Mouse (Mus musculus) C3H10T1/2 (cell line): ENCODE data around the gene Haus3. TPM values are rescaled to one million over a fixed set of nuclear protein-coding genes. Genes with fewer than 3 reads are reported as not detected.

Source experiments
- polyA plus RNA-seq, 2 experiments: library from polyadenylated mRNA; unstranded; fragments of >200 nt; fragmentation: generic; extraction: Trizol; gene quantifications; one replicate each; pipeline ENCODE4 v1.2.1; 2012; ENCODE audit warnings: missing spikeins in 2 of 2

Gene Haus3
- polyA plus RNA-seq: 1 to 10 TPM in 1 of 2 experiments, under 1 TPM in 1; 0.87 to 2.6 TPM

GRCm38 (mm10) chr5:34168950-34169891 lies at the start of gene Haus3, which contains the start of gene Poln:
Gene Haus3, minus strand, starts transcription at chr5:34169527.
Gene Poln, minus strand, starts transcription at chr5:34169448.

GRCm38 (mm10) chr5:34187601-34188316 lies 18.4 kb upstream of the Haus3 start, which contains the start of gene Mxd4:
Gene Mxd4, minus strand, starts transcription at chr5:34187720.

Other genes starting within 250 kb of the Haus3 start
- gene Nelfa, start 233.1 kb downstream of the Haus3 start, polyA plus RNA-seq: 10 to 100 TPM; 12.0 to 20.6 TPM
- 100 to 1,000 TPM in 1 of 2 experiments, 10 to 100 TPM in 1; 61.9 to 152 TPM for gene Gm1673, start 186.1 kb downstream of the Haus3 start, polyA plus RNA-seq
- under 1 TPM in 1 of 2 experiments, not detected in 1; 0.01 TPM for gene Nat8l, start 173.5 kb downstream of the Haus3 start, polyA plus RNA-seq
- 1 to 10 TPM in 1 of 2 experiments, under 1 TPM in 1; 0.13 to 1.1 TPM for gene Poln, start 79 bp downstream of the Haus3 start, polyA plus RNA-seq
- gene Mxd4, start 18.2 kb upstream of the Haus3 start, polyA plus RNA-seq: 100 to 1,000 TPM in 1 of 2 experiments, 10 to 100 TPM in 1; 22.3 to 155 TPM
- under 1 TPM in 1 of 2 experiments, not detected in 1; 0.08 TPM for gene Zfyve28, start 118.9 kb upstream of the Haus3 start, polyA plus RNA-seq
- not detected for gene Cfap99, start 119.1 kb upstream of the Haus3 start, polyA plus RNA-seq
- 10 to 100 TPM; 10.8 to 43.7 TPM for gene Rnf4, start 166.8 kb upstream of the Haus3 start, polyA plus RNA-seq
- gene Fam193a, start 200.4 kb upstream of the Haus3 start, polyA plus RNA-seq: 10 to 100 TPM in 1 of 2 experiments, 1 to 10 TPM in 1; 4.9 to 23.1 TPM